In the genomic region with DNA sequence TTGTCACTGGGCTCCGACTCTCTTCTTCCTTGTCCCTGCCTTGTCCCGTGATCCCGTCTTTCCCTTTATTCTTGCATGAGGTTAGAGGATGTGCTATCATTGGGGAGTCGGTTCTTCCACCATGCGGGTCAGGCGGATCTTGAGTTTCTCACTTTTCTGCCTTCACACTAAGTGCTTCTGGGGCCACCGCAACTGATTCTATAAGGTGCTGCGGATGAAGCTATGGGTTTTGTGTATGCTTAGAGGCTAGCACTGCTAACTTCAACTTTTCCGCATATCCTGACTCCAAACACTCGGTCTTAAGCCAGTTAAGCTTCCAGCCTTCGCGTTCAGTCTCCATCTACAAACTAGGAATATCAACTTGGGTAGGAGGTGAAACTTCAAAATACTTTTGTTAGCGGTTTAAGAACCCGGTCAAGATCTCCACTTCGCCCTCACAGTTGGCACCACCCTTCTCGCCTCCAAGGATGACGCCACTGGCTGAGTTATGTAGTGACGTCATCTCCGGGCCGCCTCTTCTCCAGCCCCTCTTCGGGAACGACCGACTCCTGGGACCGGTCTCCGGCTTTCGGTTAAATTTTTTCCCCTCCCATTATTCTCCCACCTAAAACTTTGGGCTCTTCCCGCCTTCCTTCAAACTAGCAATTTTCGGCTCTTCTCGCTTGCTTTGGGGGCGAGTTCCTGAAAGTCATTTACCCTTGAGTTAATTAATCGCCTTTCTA, we compare ENCODE assay signal across 7 mouse cellular contexts. TPM values are rescaled to one million over a fixed set of nuclear protein-coding genes. Genes with fewer than 3 reads are reported as not detected.
A peak's percentile ranks its signal among the peaks of the same experiment; 100 is the strongest.
DNase-seq lines count a peak whose midpoint lies in the region; ATAC-seq and TF ChIP-seq lines count a peak whose summit lies in the region.

No protein-coding gene starts in this region.

- TF ChIP-seq POLR2A in bone marrow, adult 2 months (IDR thresholded peaks at IDR 0.05; ENCODE audit: borderline replicate concordance, control insufficient read depth, low read depth, low read length) = peak; percentile 67; the same call in 1 of the 2 replicates

- H3K4me1 ChIP-seq in bone marrow, adult 2 months (ENCODE audit: control insufficient read depth, insufficient read depth, low read length) = peaks cover 2% of the 10 kb centered on the region; the same call in 1 of the 2 replicates
- peaks cover 9% of the 10 kb centered on the region for H3K4me1 ChIP-seq in embryonic facial prominence, embryonic 14.5 days (ENCODE audit: control insufficient read depth, insufficient read depth, low read length)
- peaks cover 18% of the 10 kb centered on the region for H3K4me1 ChIP-seq in limb, embryonic 15.5 days
- peaks cover under 1% of the 10 kb centered on the region; the same call in 1 of the 2 replicates for H3K4me1 ChIP-seq in midbrain, postnatal 0 days (ENCODE audit: insufficient read depth, low read length)

- H3K9ac ChIP-seq in embryonic facial prominence, embryonic 14.5 days (ENCODE audit: low read depth, low read length) = peak overlapping the region; percentile 100
- H3K9ac ChIP-seq in limb, embryonic 15.5 days = peak overlapping the region; percentile 53
- peak overlapping the region; percentile 37 for H3K9ac ChIP-seq in midbrain, postnatal 0 days (replicated peaks; ENCODE audit: low read length, poor library complexity, severe bottlenecking)

- WGBS in bone marrow, adult 2 months = under 1% methylated on average over 31 of the region's 31 CpGs
- under 1% methylated on average over 31 of the region's 31 CpGs for WGBS in embryonic facial prominence, embryonic 14.5 days
- WGBS in limb, embryonic 15.5 days = 1% methylated on average over 31 of the region's 31 CpGs
- under 1% methylated on average over 31 of the region's 31 CpGs for WGBS in midbrain, postnatal 0 days

- H3K36me3 ChIP-seq in embryonic facial prominence, embryonic 14.5 days (ENCODE audit: control insufficient read depth, insufficient read depth, low read length) = no peaks in the 10 kb centered on the region
- H3K36me3 ChIP-seq in limb, embryonic 15.5 days = no peaks in the 10 kb centered on the region
- no peaks in the 10 kb centered on the region for H3K36me3 ChIP-seq in midbrain, postnatal 0 days (ENCODE audit: insufficient read depth, low read length)

- peak overlapping the region; percentile 74 for H3K4me2 ChIP-seq in embryonic facial prominence, embryonic 14.5 days (ENCODE audit: low read depth, low read length)
- peak overlapping the region; percentile 81 for H3K4me2 ChIP-seq in limb, embryonic 15.5 days
- peak overlapping the region; percentile 59 for H3K4me2 ChIP-seq in midbrain, postnatal 0 days (ENCODE audit: low read depth, low read length, poor library complexity, severe bottlenecking)

- no peaks in the 10 kb centered on the region for H3K27me3 ChIP-seq in embryonic facial prominence, embryonic 14.5 days (replicated peaks; ENCODE audit: control insufficient read depth, insufficient read depth, low read length)
- no peaks in the 10 kb centered on the region for H3K27me3 ChIP-seq in limb, embryonic 15.5 days
- no peaks in the 10 kb centered on the region for H3K27me3 ChIP-seq in midbrain, postnatal 0 days (ENCODE audit: insufficient read depth, low read length)

- H3K9me3 ChIP-seq in embryonic facial prominence, embryonic 14.5 days (ENCODE audit: control insufficient read depth, low read length) = no peaks in the 10 kb centered on the region
- H3K9me3 ChIP-seq in limb, embryonic 15.5 days = no peaks in the 10 kb centered on the region
- H3K9me3 ChIP-seq in midbrain, postnatal 0 days (ENCODE audit: low read length) = no peaks in the 10 kb centered on the region

- ATAC-seq in embryonic facial prominence, embryonic 14.5 days (ENCODE audit: low read depth) = peak; percentile 81
- peak; percentile 78 for ATAC-seq in limb, embryonic 15.5 days (ENCODE audit: insufficient number of reproducible peaks, low FRiP score, low TSS enrichment, low read depth)
- ATAC-seq in midbrain, postnatal 0 days (ENCODE audit: low FRiP score) = peak; percentile 74

- TF ChIP-seq CTCF in bone marrow, adult 2 months (IDR thresholded peaks at IDR 0.05; ENCODE audit: control insufficient read depth, insufficient read depth, low read length) = no peak
- no peak for TF ChIP-seq CTCF in midbrain, postnatal 0 days (IDR thresholded peaks at IDR 0.05)

- peak overlapping the region; percentile 88 for H3K4me3 ChIP-seq in bone marrow, adult 2 months (replicated peaks; ENCODE audit: control insufficient read depth, low read depth, low read length)
- peak overlapping the region; percentile 88 for H3K4me3 ChIP-seq in embryonic facial prominence, embryonic 14.5 days (ENCODE audit: low read depth, low read length)
- H3K4me3 ChIP-seq in limb, embryonic 15.5 days = peak overlapping the region; percentile 86
- H3K4me3 ChIP-seq in midbrain, postnatal 0 days (ENCODE audit: low read depth, low read length) = peak overlapping the region; percentile 96

- DNase-seq in embryonic facial prominence, embryonic 14.5 days (ENCODE audit: low spot score) = peak; percentile 97
- DNase-seq in heart, adult 8-10 months (ENCODE audit: low spot score) = peak; percentile 95
- peak; percentile 94 for DNase-seq in kidney, adult 8-10 months
- peak; percentile 93 for DNase-seq in midbrain, postnatal 0 days (ENCODE audit: low spot score)
- DNase-seq in spleen, postnatal 10 days (ENCODE audit: low spot score in 2 of 2) = peak; percentile 87 to 90

- peak overlapping the region; percentile 100 for H3K27ac ChIP-seq in bone marrow, adult 2 months (ENCODE audit: control insufficient read depth, insufficient read depth, low read depth, low read length, poor library complexity)
- peak overlapping the region; percentile 100 for H3K27ac ChIP-seq in embryonic facial prominence, embryonic 14.5 days (replicated peaks; ENCODE audit: low read depth, low read length)
- H3K27ac ChIP-seq in limb, embryonic 15.5 days = peak overlapping the region; percentile 100
- peak overlapping the region; percentile 77 for H3K27ac ChIP-seq in midbrain, postnatal 0 days (ENCODE audit: low read depth, low read length)

RNA-seq across cellular contexts. Expression of a gene that starts 1.5 kb away (rescaled TPM):
- polyA plus RNA-seq in bone marrow, adult 2 months (2011; ENCODE audit: insufficient read depth, insufficient read length, low replicate concordance, missing spikeins) = 56.8 and 95.0 TPM in 2 replicates
- polyA plus RNA-seq in embryonic facial prominence, embryonic 14.5 days (2014; fragmentation: Nextera tagmentation; extraction: Ambion mirVana) = 12.1 and 13.3 TPM in 2 replicates
- total RNA-seq in heart, adult 8-10 months (2022) = 10 to 100 TPM; 22.6 to 32.9 (median 28.8) TPM
- polyA plus RNA-seq in limb, embryonic 15.5 days (2015; fragmentation: Nextera tagmentation; extraction: Ambion mirVana) = 12.3 and 14.1 TPM in 2 replicates
- total RNA-seq in midbrain, postnatal 0 days (2014; rRNA removed) = 38.4 and 41.1 TPM in 2 replicates
- 9.2 and 9.7 TPM in 2 replicates for polyA plus RNA-seq in midbrain, postnatal 0 days (2015; fragmentation: Nextera tagmentation; extraction: Ambion mirVana)

RNA-seq across cellular contexts. Expression of a gene that starts 11.7 kb away (rescaled TPM):
- polyA plus RNA-seq in bone marrow, adult 2 months (2011; ENCODE audit: insufficient read depth, insufficient read length, low replicate concordance, missing spikeins) = 66.8 and 78.5 TPM in 2 replicates
- polyA plus RNA-seq in embryonic facial prominence, embryonic 14.5 days (2014; fragmentation: Nextera tagmentation; extraction: Ambion mirVana) = 232 and 287 TPM in 2 replicates
- 10 to 100 TPM; 31.6 to 38.8 (median 36.1) TPM for total RNA-seq in heart, adult 8-10 months (2022)
- polyA plus RNA-seq in limb, embryonic 15.5 days (2015; fragmentation: Nextera tagmentation; extraction: Ambion mirVana) = 282 and 287 TPM in 2 replicates
- total RNA-seq in midbrain, postnatal 0 days (2014; rRNA removed) = 84.6 and 98.2 TPM in 2 replicates
- polyA plus RNA-seq in midbrain, postnatal 0 days (2015; fragmentation: Nextera tagmentation; extraction: Ambion mirVana) = 195 and 199 TPM in 2 replicates

RNA-seq across cellular contexts. Expression of a gene that starts 53.3 kb away (rescaled TPM):
- 21.7 and 45.2 TPM in 2 replicates for polyA plus RNA-seq in bone marrow, adult 2 months (2011; ENCODE audit: insufficient read depth, insufficient read length, low replicate concordance, missing spikeins)
- polyA plus RNA-seq in embryonic facial prominence, embryonic 14.5 days (2014; fragmentation: Nextera tagmentation; extraction: Ambion mirVana) = 49.5 and 54.5 TPM in 2 replicates
- 10 to 100 TPM; 79.6 to 97.6 (median 89.8) TPM for total RNA-seq in heart, adult 8-10 months (2022)
- 36.6 and 39.2 TPM in 2 replicates for polyA plus RNA-seq in limb, embryonic 15.5 days (2015; fragmentation: Nextera tagmentation; extraction: Ambion mirVana)
- 43.1 and 55.6 TPM in 2 replicates for total RNA-seq in midbrain, postnatal 0 days (2014; rRNA removed)
- polyA plus RNA-seq in midbrain, postnatal 0 days (2015; fragmentation: Nextera tagmentation; extraction: Ambion mirVana) = 105 and 108 TPM in 2 replicates

Comparison
In these comparisons a context has a peak if more than half of its experiments do, and no peak if none do; other contexts are left out.
1. Peak in every context shown above with its lines: DNase-seq, ATAC-seq, H3K4me3 ChIP-seq and H3K27ac ChIP-seq.
2. H3K9ac ChIP-seq: peak in every context shown above with its lines; median percentile 100 in embryonic facial prominence, embryonic 14.5 days; 53 in limb, embryonic 15.5 days; 37 in midbrain, postnatal 0 days.